Mouse (Mus musculus) myocyte (in vitro differentiated cells): ENCODE measurements around the gene Cacna1d. TPM values are rescaled to one million over a fixed set of nuclear protein-coding genes. Genes with fewer than 3 reads are reported as not detected.

Experiments
- H3K27me3 ChIP-seq: one replicate; pipeline ENCODE4 v1.6.1; 2011; ENCODE audit not compliant: control insufficient read depth, insufficient read depth, insufficient read length
- H3K36me3 ChIP-seq: one replicate; pipeline ENCODE4 v1.6.1; 2011; ENCODE audit not compliant: control insufficient read depth, insufficient read depth
- H3K4me2 ChIP-seq: one replicate; pipeline ENCODE4 v1.6.1; 2011; ENCODE audit warnings: low read depth, control low read depth
- H3K4me3 ChIP-seq: one replicate; pipeline ENCODE4 v1.5.1; 2011; ENCODE audit warnings: mild to moderate bottlenecking, control low read depth, moderate library complexity
- H3K79me2 ChIP-seq: one replicate; pipeline ENCODE4 v1.6.1; 2011; ENCODE audit not compliant: control insufficient read depth, insufficient read depth
- H3ac ChIP-seq: one replicate; pipeline ENCODE4 v1.6.1; 2011; ENCODE audit not compliant: control insufficient read depth, insufficient read length
- CEBPB ChIP-seq: IDR thresholded peaks from 2 replicates; pipeline ENCODE4 v1.6.1; 2011; ENCODE audit warnings: mild to moderate bottlenecking, moderate library complexity; ENCODE audit not compliant: poor library complexity, insufficient read depth, severe bottlenecking
- E2F4 ChIP-seq: IDR thresholded peaks from one replicate; pipeline ENCODE4 v1.6.1; 2011; ENCODE audit warnings: mild to moderate bottlenecking, control low read depth, moderate library complexity; ENCODE audit not compliant: insufficient read depth
- MAX ChIP-seq: IDR thresholded peaks from one replicate; pipeline ENCODE4 v1.6.1; 2011; ENCODE audit warnings: low read depth, mild to moderate bottlenecking, control low read depth
- MYOD1 ChIP-seq, 3 experiments: IDR thresholded peaks; one replicate each; pipeline ENCODE4 v1.6.1; 2011; ENCODE audit warnings: control low read depth in 2 of 3, low read depth in 2 of 3, mild to moderate bottlenecking in 2 of 3, moderate library complexity in 1 of 3; ENCODE audit not compliant: insufficient read length in 2 of 3, control insufficient read depth in 1 of 3
- MYOG ChIP-seq, 3 experiments: IDR thresholded peaks; one replicate each; pipeline ENCODE4 v1.6.1; 2011; ENCODE audit warnings: control low read depth in 2 of 3, low read depth in 2 of 3, mild to moderate bottlenecking in 2 of 3; ENCODE audit not compliant: insufficient read length in 2 of 3, control insufficient read depth in 1 of 3, insufficient read depth in 1 of 3
- POLR2A ChIP-seq: IDR thresholded peaks from one replicate; pipeline ENCODE4 v1.6.1; 2011; ENCODE audit warnings: low read depth, mild to moderate bottlenecking, control low read depth, moderate library complexity; ENCODE audit not compliant: insufficient read length
- POLR2AphosphoS2 ChIP-seq: IDR thresholded peaks from one replicate; pipeline ENCODE4 v1.6.1; 2011; ENCODE audit warnings: low read depth, control low read depth; ENCODE audit not compliant: insufficient read length
- REST ChIP-seq: IDR thresholded peaks from one replicate; pipeline ENCODE4 v1.6.1; 2011; ENCODE audit warnings: mild to moderate bottlenecking, control low read depth, moderate library complexity; ENCODE audit not compliant: insufficient read depth, insufficient read length
- SRF ChIP-seq: IDR thresholded peaks from one replicate; pipeline ENCODE4 v1.6.1; 2011; ENCODE audit warnings: low read depth; ENCODE audit not compliant: control insufficient read depth, insufficient read length
- TCF12 ChIP-seq: IDR thresholded peaks from one replicate; pipeline ENCODE4 v1.6.1; 2011; ENCODE audit warnings: mild to moderate bottlenecking, control low read depth; ENCODE audit not compliant: poor library complexity, insufficient read depth, severe bottlenecking
- TCF3 ChIP-seq: IDR thresholded peaks from one replicate; pipeline ENCODE4 v1.6.1; 2011; ENCODE audit warnings: low read depth, control low read depth; ENCODE audit not compliant: insufficient read length
- USF1 ChIP-seq: IDR thresholded peaks from one replicate; pipeline ENCODE4 v1.6.1; 2011; ENCODE audit warnings: low read depth, mild to moderate bottlenecking, control low read depth, moderate library complexity
- polyA plus RNA-seq: library from polyadenylated mRNA; unstranded; fragments of >200 nt; fragmentation: generic; extraction: Trizol; gene quantifications from one replicate; pipeline ENCODE4 v1.2.1, GENCODE M21; 2012; ENCODE audit warnings: missing spikeins

Gene Cacna1d
- polyA plus RNA-seq, 1 experiment: not detected

DNA sequence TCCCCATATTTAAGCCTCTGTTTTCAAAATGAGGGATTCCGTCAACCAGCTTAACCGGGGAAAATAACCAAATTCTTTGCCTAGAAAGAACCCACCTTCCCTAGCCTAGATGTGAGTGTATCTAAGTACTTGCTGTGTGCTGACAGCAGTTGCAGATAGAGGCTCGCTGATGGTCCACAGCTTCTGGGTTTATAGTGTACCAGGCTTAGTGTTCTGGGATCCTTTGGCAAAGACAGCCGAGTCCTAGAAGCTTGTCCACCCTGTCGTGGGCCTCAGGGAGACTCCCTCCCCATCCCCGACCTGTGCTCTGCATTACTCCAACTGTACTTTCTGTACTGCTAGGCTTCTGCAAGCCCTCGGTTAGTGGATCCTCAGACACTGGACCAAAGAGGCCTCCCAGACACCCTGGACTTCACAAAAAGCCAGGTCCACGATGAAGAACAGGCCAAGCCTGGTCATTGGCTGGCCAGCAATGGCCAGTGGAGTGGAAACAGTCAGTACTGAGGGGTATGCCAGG lies 445.5 kb downstream of the Cacna1d start:
- Histone ChIP-seq H3ac (no peak overlapping the region), H3K4me2 (no peak overlapping the region), H3K79me2 (no peaks in the 10 kb centered on the region), H3K4me3 (no peak overlapping the region), H3K36me3 (no peaks in the 10 kb centered on the region), H3K27me3 (peaks cover 3% of the 10 kb centered on the region)
- TF ChIP-seq MAX: no peak
- TF ChIP-seq SRF: no peak
- no peak for TF ChIP-seq POLR2AphosphoS2
- TF ChIP-seq USF1: no peak
- TF ChIP-seq E2F4: no peak
- no peak for TF ChIP-seq REST
- no peak for TF ChIP-seq CEBPB
- TF ChIP-seq TCF12: no peak
- no peak for TF ChIP-seq MYOG (IDR thresholded peaks at IDR 0.05; ENCODE audit: control insufficient read depth in 1 of 3, insufficient read depth in 1 of 3, insufficient read length in 2 of 3, low read depth in 2 of 3)
- TF ChIP-seq TCF3: no peak
- no peak for TF ChIP-seq POLR2A

DNA sequence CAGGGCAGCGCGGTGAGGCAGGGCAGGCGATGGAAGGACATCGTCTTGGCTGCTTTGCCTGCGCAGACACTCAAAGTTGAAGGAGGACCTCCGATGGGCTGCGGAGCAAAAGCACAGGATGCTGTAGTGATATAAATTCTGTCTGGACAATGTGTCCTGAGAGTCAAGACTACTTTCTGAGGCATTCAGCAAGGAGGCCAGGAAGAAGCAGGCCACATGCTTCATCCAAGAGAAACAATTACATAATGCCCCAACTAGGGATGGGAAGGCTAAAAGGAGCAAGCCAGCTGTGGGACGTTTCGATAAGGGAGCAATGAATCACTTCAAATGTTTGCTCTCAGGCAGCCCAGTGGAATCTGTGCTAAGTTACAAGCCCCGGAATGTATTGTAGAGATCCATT lies 446.0 kb downstream of the Cacna1d start:
- Histone ChIP-seq H3K4me3 (no peak overlapping the region), H3K4me2 (no peak overlapping the region), H3ac (no peak overlapping the region), H3K36me3 (no peaks in the 10 kb centered on the region), H3K79me2 (no peaks in the 10 kb centered on the region), H3K27me3 (peaks cover 3% of the 10 kb centered on the region)
- TF ChIP-seq TCF3 (no peak), SRF (no peak), MAX (no peak), USF1 (no peak), MYOG (IDR thresholded peaks at IDR 0.05; ENCODE audit: control insufficient read depth in 1 of 3, insufficient read depth in 1 of 3, insufficient read length in 2 of 3, low read depth in 2 of 3) (no peak), E2F4 (no peak), CEBPB (no peak), MYOD1 (IDR thresholded peaks at IDR 0.05; ENCODE audit: control insufficient read depth in 1 of 3, insufficient read length in 2 of 3, low read depth in 2 of 3) (no peak), TCF12 (no peak), REST (no peak)

DNA sequence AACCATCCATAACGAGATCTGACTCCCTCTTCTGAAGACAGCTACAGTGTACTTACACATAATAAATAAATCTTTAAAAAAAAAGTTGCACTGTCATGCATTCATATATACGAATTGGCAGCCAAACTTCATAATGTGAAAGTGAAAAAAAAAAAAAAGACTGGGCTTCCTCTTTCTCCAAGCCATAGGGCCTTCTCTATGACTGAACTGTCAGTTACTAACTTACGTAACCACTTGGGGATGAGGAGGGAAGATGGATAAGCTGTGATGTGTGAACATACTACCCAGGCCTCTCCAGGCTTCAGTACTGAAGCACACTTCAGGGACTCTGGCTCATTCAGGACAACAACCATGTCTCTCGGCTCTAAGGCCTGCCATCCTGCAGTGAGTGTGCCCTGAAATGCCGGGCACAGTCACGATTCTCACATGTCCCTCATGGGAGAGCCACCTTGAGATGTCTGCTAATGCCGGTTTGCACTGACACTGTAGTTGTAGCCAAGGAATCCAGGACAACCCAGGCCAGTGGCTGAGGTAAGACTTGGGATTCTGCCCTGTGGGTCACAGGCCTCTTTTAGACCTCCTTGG lies 447.8 kb downstream of the Cacna1d start:
- H3K27me3 ChIP-seq: peaks cover 3% of the 10 kb centered on the region
- no peak overlapping the region for H3K4me3 ChIP-seq
- H3K36me3 ChIP-seq: no peaks in the 10 kb centered on the region
- no peak overlapping the region for H3ac ChIP-seq
- no peaks in the 10 kb centered on the region for H3K79me2 ChIP-seq
- TF ChIP-seq MAX (no peak), MYOG (IDR thresholded peaks at IDR 0.05; ENCODE audit: control insufficient read depth in 1 of 3, insufficient read depth in 1 of 3, insufficient read length in 2 of 3, low read depth in 2 of 3) (no peak), POLR2AphosphoS2 (no peak), TCF3 (no peak), REST (no peak), TCF12 (no peak), CEBPB (no peak), SRF (no peak), MYOD1 (IDR thresholded peaks at IDR 0.05; ENCODE audit: control insufficient read depth in 1 of 3, insufficient read length in 2 of 3, low read depth in 2 of 3) (no peak), USF1 (no peak), E2F4 (no peak), POLR2A (no peak)
- no peak overlapping the region for H3K4me2 ChIP-seq

GRCm38 (mm10) chr14:30041836-30042235 lies 449.4 kb downstream of the Cacna1d start:
- H3K4me2 ChIP-seq: no peak overlapping the region
- no peaks in the 10 kb centered on the region for H3K36me3 ChIP-seq
- no peak overlapping the region for H3ac ChIP-seq
- H3K27me3 ChIP-seq: peaks cover 3% of the 10 kb centered on the region
- no peaks in the 10 kb centered on the region for H3K79me2 ChIP-seq
- TF ChIP-seq E2F4 (no peak), TCF12 (no peak), MAX (no peak), MYOG (IDR thresholded peaks at IDR 0.05; ENCODE audit: control insufficient read depth in 1 of 3, insufficient read depth in 1 of 3, insufficient read length in 2 of 3, low read depth in 2 of 3) (no peak), REST (no peak), SRF (no peak), TCF3 (no peak), POLR2AphosphoS2 (no peak), POLR2A (no peak), USF1 (no peak), CEBPB (no peak), MYOD1 (IDR thresholded peaks at IDR 0.05; ENCODE audit: control insufficient read depth in 1 of 3, insufficient read length in 2 of 3, low read depth in 2 of 3) (no peak)
- H3K4me3 ChIP-seq: no peak overlapping the region
